Mouse (Mus musculus): ENCODE measurements at regions not wholly inside any gene's neighbourhood (a gene's known extent, or its start where the extent isn't known, plus 50 kb on each side); places are given as distances from the start of the nearest gene placed in this dataset.

- TF ChIP-seq POLR2A (IDR thresholded peaks at IDR 0.05; ENCODE audit: borderline replicate concordance, extremely low read depth, insufficient read depth, insufficient read length) = no peak
- Histone ChIP-seq H3K27me3 (ENCODE audit: control insufficient read depth, insufficient read depth, low read length) (no peaks in the 10 kb centered on the region), H3K4me3 (replicated peaks; ENCODE audit: low read length) (no peak overlapping the region), H3K36me3 (ENCODE audit: control insufficient read depth, insufficient read depth, low read length) (no peaks in the 10 kb centered on the region), H3K27ac (replicated peaks; ENCODE audit: low read depth, low read length) (no peak overlapping the region), H3K9ac (ENCODE audit: low read depth, low read length, severe bottlenecking) (no peak overlapping the region), H3K4me1 (ENCODE audit: control insufficient read depth, insufficient read depth, low read length) (no peaks in the 10 kb centered on the region), H3K4me2 (replicated peaks; ENCODE audit: low read depth, low read length, severe bottlenecking) (no peak overlapping the region), H3K9me3 (ENCODE audit: control insufficient read depth, low read length) (no peaks in the 10 kb centered on the region)
- ATAC-seq (ENCODE audit: low FRiP score, low read depth) (no peak), DNase-seq (ENCODE audit: low spot score) (peak; percentile 17)
- WGBS = 83% methylated on average over 3 of the region's 3 CpGs
Measured at GRCm38 (mm10) chr5:76413886-76414285, 50.3 kb upstream of the Nmu start.

- Histone ChIP-seq H3K27ac (replicated peaks; ENCODE audit: low read depth, low read length) (no peak overlapping the region), H3K4me3 (replicated peaks; ENCODE audit: low read length) (no peak overlapping the region), H3K36me3 (ENCODE audit: control insufficient read depth, insufficient read depth, low read length) (no peaks in the 10 kb centered on the region), H3K9me3 (ENCODE audit: control insufficient read depth, low read length) (no peaks in the 10 kb centered on the region), H3K27me3 (ENCODE audit: control insufficient read depth, insufficient read depth, low read length) (no peaks in the 10 kb centered on the region), H3K9ac (ENCODE audit: low read depth, low read length, severe bottlenecking) (no peak overlapping the region), H3K4me1 (ENCODE audit: control insufficient read depth, insufficient read depth, low read length) (no peaks in the 10 kb centered on the region), H3K4me2 (replicated peaks; ENCODE audit: low read depth, low read length, severe bottlenecking) (no peak overlapping the region)
- DNase-seq (ENCODE audit: low spot score) (no peak), ATAC-seq (ENCODE audit: low FRiP score, low read depth) (no peak)
- no peak for TF ChIP-seq POLR2A (IDR thresholded peaks at IDR 0.05; ENCODE audit: borderline replicate concordance, extremely low read depth, insufficient read depth, insufficient read length)
- 93% methylated on average over 6 of the region's 6 CpGs for WGBS
Measured at GRCm38 (mm10) chr5:76416256-76416655, 52.7 kb upstream of the Nmu start.

GRCm38 (mm10) chr5:76417137-76417536 lies 53.5 kb upstream of the Nmu start:
- 79% methylated on average over 4 of the region's 4 CpGs for WGBS
- Histone ChIP-seq H3K9me3 (ENCODE audit: control insufficient read depth, low read length) (no peaks in the 10 kb centered on the region), H3K9ac (ENCODE audit: low read depth, low read length, severe bottlenecking) (no peak overlapping the region), H3K4me1 (ENCODE audit: control insufficient read depth, insufficient read depth, low read length) (no peaks in the 10 kb centered on the region), H3K4me2 (replicated peaks; ENCODE audit: low read depth, low read length, severe bottlenecking) (no peak overlapping the region), H3K36me3 (ENCODE audit: control insufficient read depth, insufficient read depth, low read length) (no peaks in the 10 kb centered on the region), H3K27me3 (ENCODE audit: control insufficient read depth, insufficient read depth, low read length) (no peaks in the 10 kb centered on the region), H3K4me3 (replicated peaks; ENCODE audit: low read length) (no peak overlapping the region), H3K27ac (replicated peaks; ENCODE audit: low read depth, low read length) (no peak overlapping the region)
- no peak for DNase-seq (ENCODE audit: low spot score)
- ATAC-seq (ENCODE audit: low FRiP score, low read depth) = no peak
- no peak for TF ChIP-seq POLR2A (IDR thresholded peaks at IDR 0.05; ENCODE audit: borderline replicate concordance, extremely low read depth, insufficient read depth, insufficient read length)

GRCm38 (mm10) chr5:76418901-76419823 lies 55.6 kb upstream of the Nmu start:
- H3K4me1 ChIP-seq (ENCODE audit: control insufficient read depth, insufficient read depth, low read length) = no peaks in the 10 kb centered on the region
- H3K9me3 ChIP-seq (ENCODE audit: control insufficient read depth, low read length) = no peaks in the 10 kb centered on the region
- H3K4me3 ChIP-seq (replicated peaks; ENCODE audit: low read length) = no peak overlapping the region
- H3K36me3 ChIP-seq (ENCODE audit: control insufficient read depth, insufficient read depth, low read length) = no peaks in the 10 kb centered on the region
- 79% methylated on average over 17 of the region's 17 CpGs for WGBS
- no peak overlapping the region for H3K4me2 ChIP-seq (replicated peaks; ENCODE audit: low read depth, low read length, severe bottlenecking)
- no peaks in the 10 kb centered on the region for H3K27me3 ChIP-seq (ENCODE audit: control insufficient read depth, insufficient read depth, low read length)
- TF ChIP-seq POLR2A (IDR thresholded peaks at IDR 0.05; ENCODE audit: borderline replicate concordance, extremely low read depth, insufficient read depth, insufficient read length) = no peak
- H3K9ac ChIP-seq (ENCODE audit: low read depth, low read length, severe bottlenecking) = no peak overlapping the region
- no peak overlapping the region for H3K27ac ChIP-seq (replicated peaks; ENCODE audit: low read depth, low read length)
- ATAC-seq (ENCODE audit: low FRiP score, low read depth) (no peak), DNase-seq (ENCODE audit: low spot score) (no peak)

GRCm38 (mm10) chr5:76419841-76420240 lies 56.3 kb upstream of the Nmu start:
- H3K4me1 ChIP-seq (ENCODE audit: control insufficient read depth, insufficient read depth, low read length) = no peaks in the 10 kb centered on the region
- H3K9ac ChIP-seq (ENCODE audit: low read depth, low read length, severe bottlenecking) = no peak overlapping the region
- 89% methylated on average over 1 of the region's 1 CpGs for WGBS
- no peaks in the 10 kb centered on the region for H3K36me3 ChIP-seq (ENCODE audit: control insufficient read depth, insufficient read depth, low read length)
- no peak overlapping the region for H3K27ac ChIP-seq (replicated peaks; ENCODE audit: low read depth, low read length)
- no peaks in the 10 kb centered on the region for H3K9me3 ChIP-seq (ENCODE audit: control insufficient read depth, low read length)
- H3K27me3 ChIP-seq (ENCODE audit: control insufficient read depth, insufficient read depth, low read length) = no peaks in the 10 kb centered on the region
- no peak for DNase-seq (ENCODE audit: low spot score)
- no peak for TF ChIP-seq POLR2A (IDR thresholded peaks at IDR 0.05; ENCODE audit: borderline replicate concordance, extremely low read depth, insufficient read depth, insufficient read length)
- no peak overlapping the region for H3K4me3 ChIP-seq (replicated peaks; ENCODE audit: low read length)
- H3K4me2 ChIP-seq (replicated peaks; ENCODE audit: low read depth, low read length, severe bottlenecking) = no peak overlapping the region
- ATAC-seq (ENCODE audit: low FRiP score, low read depth) = no peak

Data from limb, embryonic 14.5 days (tissue).